Mouse (Mus musculus): Measurements from ENCODE around the gene Zmiz1. TPM values are rescaled to one million over a fixed set of nuclear protein-coding genes. Genes with fewer than 3 reads are reported as not detected.
A peak's percentile ranks its signal among the peaks of the same experiment; 100 is the strongest.

Gene Zmiz1
- total and polyA plus RNA-seq, 2 experiments from 2014 or later, result 38.0 to 75.6 TPM

- DNase-seq, result peak; percentile 78
- WGBS, result 71% methylated on average over 2 of the region's 2 CpGs
- H3K4me3 ChIP-seq (ENCODE audit: low read depth, low read length), result no peak overlapping the region
- no peaks in the 10 kb centered on the region for H3K4me1 ChIP-seq (ENCODE audit: insufficient read depth)
- no peak overlapping the region for H3K4me2 ChIP-seq (ENCODE audit: low read depth)
- H3K27me3 ChIP-seq (ENCODE audit: insufficient read depth, low read length), result no peaks in the 10 kb centered on the region
- no peak overlapping the region for H3K27ac ChIP-seq (ENCODE audit: low read depth, low read length)
- peaks cover 86% of the 10 kb centered on the region for H3K36me3 ChIP-seq (ENCODE audit: insufficient read depth)
- no peak overlapping the region for H3K9ac ChIP-seq
- H3K9me3 ChIP-seq (ENCODE audit: low read length), result no peaks in the 10 kb centered on the region
- ATAC-seq, result peak; percentile 69
- peak; percentile 92 for TF ChIP-seq CTCF (IDR thresholded peaks at IDR 0.05; ENCODE audit: low read depth)
Measured at GRCm38 (mm10) chr14:25646161-25646621, 187.2 kb downstream of the Zmiz1 start.

- Histone ChIP-seq H3K4me3 (ENCODE audit: low read depth, low read length) (no peak overlapping the region), H3K27ac (ENCODE audit: low read depth, low read length) (no peak overlapping the region), H3K9me3 (ENCODE audit: low read length) (no peaks in the 10 kb centered on the region), H3K4me2 (ENCODE audit: low read depth) (no peak overlapping the region), H3K27me3 (ENCODE audit: insufficient read depth, low read length) (no peaks in the 10 kb centered on the region), H3K4me1 (ENCODE audit: insufficient read depth) (no peaks in the 10 kb centered on the region), H3K36me3 (ENCODE audit: insufficient read depth) (peaks cover 98% of the 10 kb centered on the region), H3K9ac (no peak overlapping the region)
- TF ChIP-seq CTCF (IDR thresholded peaks at IDR 0.05; ENCODE audit: low read depth), result no peak
- DNase-seq, result no peak
- 94% methylated on average over 4 of the region's 4 CpGs for WGBS
- no peak for ATAC-seq
Measured at GRCm38 (mm10) chr14:25651131-25651530, 192.1 kb downstream of the Zmiz1 start.

GRCm38 (mm10) chr14:25651905-25652304, 192.9 kb downstream of the Zmiz1 start:
- Histone ChIP-seq H3K27ac (ENCODE audit: low read depth, low read length) (no peak overlapping the region), H3K27me3 (ENCODE audit: insufficient read depth, low read length) (no peaks in the 10 kb centered on the region), H3K9me3 (ENCODE audit: low read length) (no peaks in the 10 kb centered on the region), H3K9ac (no peak overlapping the region), H3K36me3 (ENCODE audit: insufficient read depth) (peaks cover 99% of the 10 kb centered on the region), H3K4me3 (ENCODE audit: low read depth, low read length) (no peak overlapping the region), H3K4me2 (ENCODE audit: low read depth) (no peak overlapping the region), H3K4me1 (ENCODE audit: insufficient read depth) (no peaks in the 10 kb centered on the region)
- DNase-seq, result no peak
- 91% methylated on average over 9 of the region's 9 CpGs for WGBS
- ATAC-seq, result no peak
- no peak for TF ChIP-seq CTCF (IDR thresholded peaks at IDR 0.05; ENCODE audit: low read depth)

- Histone ChIP-seq H3K27ac (ENCODE audit: low read depth, low read length) (no peak overlapping the region), H3K4me3 (ENCODE audit: low read depth, low read length) (no peak overlapping the region), H3K36me3 (ENCODE audit: insufficient read depth) (peaks cover 99% of the 10 kb centered on the region), H3K4me2 (ENCODE audit: low read depth) (no peak overlapping the region), H3K9me3 (ENCODE audit: low read length) (no peaks in the 10 kb centered on the region), H3K27me3 (ENCODE audit: insufficient read depth, low read length) (no peaks in the 10 kb centered on the region), H3K9ac (no peak overlapping the region), H3K4me1 (ENCODE audit: insufficient read depth) (no peaks in the 10 kb centered on the region)
- no peak for ATAC-seq
- DNase-seq, result no peak
- TF ChIP-seq CTCF (IDR thresholded peaks at IDR 0.05; ENCODE audit: low read depth), result no peak
- 90% methylated on average over 14 of the region's 14 CpGs for WGBS
Measured at GRCm38 (mm10) chr14:25654401-25655197, 195.6 kb downstream of the Zmiz1 start.

- Histone ChIP-seq H3K27me3 (ENCODE audit: insufficient read depth, low read length) (no peaks in the 10 kb centered on the region), H3K27ac (ENCODE audit: low read depth, low read length) (no peak overlapping the region; the same call in 1 of the 2 replicates), H3K4me1 (ENCODE audit: insufficient read depth) (no peaks in the 10 kb centered on the region), H3K4me2 (ENCODE audit: low read depth) (no peak overlapping the region), H3K9ac (no peak overlapping the region), H3K36me3 (ENCODE audit: insufficient read depth) (peaks cover 96% of the 10 kb centered on the region), H3K9me3 (ENCODE audit: low read length) (no peaks in the 10 kb centered on the region), H3K4me3 (ENCODE audit: low read depth, low read length) (no peak overlapping the region)
- peak; percentile 46 for TF ChIP-seq CTCF (IDR thresholded peaks at IDR 0.05; ENCODE audit: low read depth)
- WGBS, result 65% methylated on average over 11 of the region's 11 CpGs
- no peak for DNase-seq
- ATAC-seq, result peak; percentile 50
Measured at GRCm38 (mm10) chr14:25660661-25661060, 201.7 kb downstream of the Zmiz1 start.

GRCm38 (mm10) chr14:25661185-25661920, 202.4 kb downstream of the Zmiz1 start:
- no peak overlapping the region for H3K9ac ChIP-seq
- H3K27ac ChIP-seq (ENCODE audit: low read depth, low read length), result no peak overlapping the region; the same call in 1 of the 2 replicates
- ATAC-seq (no peak), DNase-seq (no peak)
- peaks cover 89% of the 10 kb centered on the region for H3K36me3 ChIP-seq (ENCODE audit: insufficient read depth)
- no peaks in the 10 kb centered on the region for H3K27me3 ChIP-seq (ENCODE audit: insufficient read depth, low read length)
- TF ChIP-seq CTCF (IDR thresholded peaks at IDR 0.05; ENCODE audit: low read depth), result no peak
- WGBS, result 87% methylated on average over 17 of the region's 17 CpGs
- H3K4me1 ChIP-seq (ENCODE audit: insufficient read depth), result no peaks in the 10 kb centered on the region
- H3K9me3 ChIP-seq (ENCODE audit: low read length), result no peaks in the 10 kb centered on the region
- no peak overlapping the region for H3K4me2 ChIP-seq (ENCODE audit: low read depth)
- H3K4me3 ChIP-seq (ENCODE audit: low read depth, low read length), result no peak overlapping the region
